Mouse (Mus musculus) gastrocnemius, postnatal 25 days (tissue): ENCODE results near the gene Zcchc10. TPM values are rescaled to one million over a fixed set of nuclear protein-coding genes. Genes with fewer than 3 reads are reported as not detected.

Experiments used
- total RNA-seq, 2 experiments: library from RNA; stranded (reverse); gene quantifications; 1 replicate in 1 of 2; 2 replicates in 1 of 2; pipeline ENCODE4 v1.2.3; 2021

Zcchc10 gene
- total RNA-seq, 2 experiments from 2014 or later = 7.8 to 10.1 TPM

Other genes starting within 250 kb of the Zcchc10 start
- gene Hspa4, start 24.2 kb upstream of the Zcchc10 start, total RNA-seq = 10 to 100 TPM; 86.5 to 89.0 TPM
- 10 to 100 TPM; 76.4 to 89.1 TPM for gene Aff4, start 26.2 kb downstream of the Zcchc10 start, total RNA-seq
- gene Leap2, start 98.5 kb downstream of the Zcchc10 start, total RNA-seq = not detected
- gene Uqcrq, start 106.2 kb downstream of the Zcchc10 start, total RNA-seq = 1,000 to 10,000 TPM; 1,448 to 1,479 TPM
- under 1 TPM; 0.20 to 0.54 TPM for gene Gdf9, start 106.3 kb downstream of the Zcchc10 start, total RNA-seq
- gene Gm10447, start 132.4 kb downstream of the Zcchc10 start, total RNA-seq = not detected
- under 1 TPM; 0.23 to 0.35 TPM for gene Shroom1, start 132.5 kb downstream of the Zcchc10 start, total RNA-seq
- gene Gm9837, start 145.8 kb downstream of the Zcchc10 start, total RNA-seq = not detected
- not detected for gene Gm9945, start 155.5 kb downstream of the Zcchc10 start, total RNA-seq
- gene Sowaha, start 155.6 kb downstream of the Zcchc10 start, total RNA-seq = under 1 TPM; 0.08 TPM
- 10 to 100 TPM; 14.5 to 16.8 TPM for gene Sept8, start 194.6 kb downstream of the Zcchc10 start, total RNA-seq
- 1 to 10 TPM; 4.0 to 5.3 TPM for gene Kif3a, start 242.7 kb downstream of the Zcchc10 start, total RNA-seq